Mouse (Mus musculus): ENCODE results near the gene Ston2.

Ston2 gene

GRCm38 (mm10) chr12:91713358-91713757, 74.8 kb downstream of the Ston2 start:
- no peaks in the 10 kb centered on the region for H3K36me3 ChIP-seq (ENCODE audit: control insufficient read depth, insufficient read depth, low read length, poor library complexity, severe bottlenecking)
- no peak for DNase-seq (ENCODE audit: low read depth, low spot score)
- H3K27me3 ChIP-seq (ENCODE audit: control insufficient read depth, insufficient read depth, low read length, poor library complexity, severe bottlenecking), result no peaks in the 10 kb centered on the region

- Histone ChIP-seq H3K36me3 (ENCODE audit: control insufficient read depth, insufficient read depth, low read length, poor library complexity, severe bottlenecking) (no peaks in the 10 kb centered on the region), H3K27me3 (ENCODE audit: control insufficient read depth, insufficient read depth, low read length, poor library complexity, severe bottlenecking) (no peaks in the 10 kb centered on the region)
- DNase-seq (ENCODE audit: low read depth, low spot score), result no peak
Observed at GRCm38 (mm10) chr12:91711655-91712054, 76.5 kb downstream of the Ston2 start.

GRCm38 (mm10) chr12:91710876-91711275, 77.3 kb downstream of the Ston2 start:
- DNase-seq (ENCODE audit: low read depth, low spot score), result no peak
- H3K27me3 ChIP-seq (ENCODE audit: control insufficient read depth, insufficient read depth, low read length, poor library complexity, severe bottlenecking), result no peaks in the 10 kb centered on the region

GRCm38 (mm10) chr12:91709634-91710033, 78.6 kb downstream of the Ston2 start:
- no peaks in the 10 kb centered on the region for H3K27me3 ChIP-seq (ENCODE audit: control insufficient read depth, insufficient read depth, low read length, poor library complexity, severe bottlenecking)
- no peak for DNase-seq (ENCODE audit: low read depth, low spot score)
- H3K36me3 ChIP-seq (ENCODE audit: control insufficient read depth, insufficient read depth, low read length, poor library complexity, severe bottlenecking), result no peaks in the 10 kb centered on the region

More at GRCm38 (mm10) chr12:91710876-91711275, 77.3 kb downstream of the Ston2 start:
- no peaks in the 10 kb centered on the region for H3K36me3 ChIP-seq (ENCODE audit: control insufficient read depth, insufficient read depth, low read length, poor library complexity, severe bottlenecking)

- Histone ChIP-seq H3K27me3 (ENCODE audit: control insufficient read depth, insufficient read depth, low read length, poor library complexity, severe bottlenecking) (no peaks in the 10 kb centered on the region), H3K36me3 (ENCODE audit: control insufficient read depth, insufficient read depth, low read length, poor library complexity, severe bottlenecking) (no peaks in the 10 kb centered on the region)
- no peak for DNase-seq (ENCODE audit: low read depth, low spot score)
Observed at GRCm38 (mm10) chr12:91709232-91709631, 79.0 kb downstream of the Ston2 start.

GRCm38 (mm10) chr12:91707807-91708206, 80.4 kb downstream of the Ston2 start:
- Histone ChIP-seq H3K36me3 (ENCODE audit: control insufficient read depth, insufficient read depth, low read length, poor library complexity, severe bottlenecking) (no peaks in the 10 kb centered on the region), H3K27me3 (ENCODE audit: control insufficient read depth, insufficient read depth, low read length, poor library complexity, severe bottlenecking) (no peaks in the 10 kb centered on the region)
- no peak for DNase-seq (ENCODE audit: low read depth, low spot score)

- DNase-seq (ENCODE audit: low read depth, low spot score), result no peak
- no peaks in the 10 kb centered on the region for H3K27me3 ChIP-seq (ENCODE audit: control insufficient read depth, insufficient read depth, low read length, poor library complexity, severe bottlenecking)
- no peaks in the 10 kb centered on the region for H3K36me3 ChIP-seq (ENCODE audit: control insufficient read depth, insufficient read depth, low read length, poor library complexity, severe bottlenecking)
Observed at GRCm38 (mm10) chr12:91703533-91703932, 84.7 kb downstream of the Ston2 start.

GRCm38 (mm10) chr12:91702829-91703228, 85.4 kb downstream of the Ston2 start:
- no peak for DNase-seq (ENCODE audit: low read depth, low spot score)
- no peaks in the 10 kb centered on the region for H3K36me3 ChIP-seq (ENCODE audit: control insufficient read depth, insufficient read depth, low read length, poor library complexity, severe bottlenecking)
- no peaks in the 10 kb centered on the region for H3K27me3 ChIP-seq (ENCODE audit: control insufficient read depth, insufficient read depth, low read length, poor library complexity, severe bottlenecking)

- no peak for DNase-seq (ENCODE audit: low read depth, low spot score)
- Histone ChIP-seq H3K27me3 (ENCODE audit: control insufficient read depth, insufficient read depth, low read length, poor library complexity, severe bottlenecking) (no peaks in the 10 kb centered on the region), H3K36me3 (ENCODE audit: control insufficient read depth, insufficient read depth, low read length, poor library complexity, severe bottlenecking) (no peaks in the 10 kb centered on the region)
Observed at GRCm38 (mm10) chr12:91699451-91700141, 88.6 kb downstream of the Ston2 start.

GRCm38 (mm10) chr12:91696231-91696630, 92.0 kb downstream of the Ston2 start:
- DNase-seq (ENCODE audit: low read depth, low spot score), result no peak
- H3K36me3 ChIP-seq (ENCODE audit: control insufficient read depth, insufficient read depth, low read length, poor library complexity, severe bottlenecking), result no peaks in the 10 kb centered on the region
- no peaks in the 10 kb centered on the region for H3K27me3 ChIP-seq (ENCODE audit: control insufficient read depth, insufficient read depth, low read length, poor library complexity, severe bottlenecking)

GRCm38 (mm10) chr12:91695761-91696160, 92.4 kb downstream of the Ston2 start:
- DNase-seq (ENCODE audit: low read depth, low spot score), result no peak
- H3K27me3 ChIP-seq (ENCODE audit: control insufficient read depth, insufficient read depth, low read length, poor library complexity, severe bottlenecking), result no peaks in the 10 kb centered on the region

GRCm38 (mm10) chr12:91694748-91695147, 93.4 kb downstream of the Ston2 start:
- no peak for DNase-seq (ENCODE audit: low read depth, low spot score)
- Histone ChIP-seq H3K36me3 (ENCODE audit: control insufficient read depth, insufficient read depth, low read length, poor library complexity, severe bottlenecking) (no peaks in the 10 kb centered on the region), H3K27me3 (ENCODE audit: control insufficient read depth, insufficient read depth, low read length, poor library complexity, severe bottlenecking) (no peaks in the 10 kb centered on the region)

More at GRCm38 (mm10) chr12:91695761-91696160, 92.4 kb downstream of the Ston2 start:
- no peaks in the 10 kb centered on the region for H3K36me3 ChIP-seq (ENCODE audit: control insufficient read depth, insufficient read depth, low read length, poor library complexity, severe bottlenecking)

- no peaks in the 10 kb centered on the region for H3K36me3 ChIP-seq (ENCODE audit: control insufficient read depth, insufficient read depth, low read length, poor library complexity, severe bottlenecking)
- no peak for DNase-seq (ENCODE audit: low read depth, low spot score)
Observed at GRCm38 (mm10) chr12:91693566-91693965, 94.6 kb downstream of the Ston2 start.

GRCm38 (mm10) chr12:91692991-91693390, 95.2 kb downstream of the Ston2 start:
- Histone ChIP-seq H3K36me3 (ENCODE audit: control insufficient read depth, insufficient read depth, low read length, poor library complexity, severe bottlenecking) (no peaks in the 10 kb centered on the region), H3K27me3 (ENCODE audit: control insufficient read depth, insufficient read depth, low read length, poor library complexity, severe bottlenecking) (no peaks in the 10 kb centered on the region)
- DNase-seq (ENCODE audit: low read depth, low spot score), result no peak

More at GRCm38 (mm10) chr12:91693566-91693965, 94.6 kb downstream of the Ston2 start:
- H3K27me3 ChIP-seq (ENCODE audit: control insufficient read depth, insufficient read depth, low read length, poor library complexity, severe bottlenecking), result no peaks in the 10 kb centered on the region

GRCm38 (mm10) chr12:91685674-91686290, 102.4 kb downstream of the Ston2 start:
- H3K36me3 ChIP-seq (ENCODE audit: control insufficient read depth, insufficient read depth, low read length, poor library complexity, severe bottlenecking), result no peaks in the 10 kb centered on the region
- H3K27me3 ChIP-seq (ENCODE audit: control insufficient read depth, insufficient read depth, low read length, poor library complexity, severe bottlenecking), result no peaks in the 10 kb centered on the region
- DNase-seq (ENCODE audit: low read depth, low spot score), result no peak
